Mouse (Mus musculus): Measurements from ENCODE around the gene Rbm20. TPM values are rescaled to one million over a fixed set of nuclear protein-coding genes. Genes with fewer than 3 reads are reported as not detected.

The Rbm20 gene
- total and polyA plus RNA-seq, 3 experiments, result 143 to 231 (median 194) TPM

DNA sequence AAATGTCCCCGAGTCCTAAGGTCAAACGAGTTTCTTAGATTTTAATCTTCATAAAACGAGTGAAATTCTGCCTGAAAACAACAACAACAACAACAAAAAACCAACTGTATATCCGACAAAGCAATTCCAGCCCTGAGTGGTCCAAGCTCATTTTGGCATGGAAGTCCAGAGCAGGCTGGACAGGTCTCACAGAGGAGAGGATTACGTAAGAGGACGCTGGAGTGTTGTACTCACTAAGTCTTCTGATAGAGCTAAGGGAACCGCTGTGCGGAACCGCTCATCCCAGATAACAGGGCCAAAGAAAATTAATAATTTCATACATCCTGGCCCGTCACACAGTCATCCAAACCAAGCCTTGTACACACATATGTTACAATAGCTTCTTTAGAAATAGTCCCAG lies 120.7 kb downstream of the Rbm20 start:
- H3K4me3 ChIP-seq, result no peak overlapping the region; the same call in 1 of the 2 replicates
- H3K27me3 ChIP-seq (ENCODE audit: control insufficient read depth, insufficient read depth, low read length), result no peaks in the 10 kb centered on the region
- H3K9ac ChIP-seq (ENCODE audit: low read depth, low read length), result no peak overlapping the region; the same call in 1 of the 2 replicates
- H3K36me3 ChIP-seq (ENCODE audit: control insufficient read depth, insufficient read depth, low read length), result peaks cover 15% of the 10 kb centered on the region
- TF ChIP-seq POLR2A (IDR thresholded peaks at IDR 0.05; ENCODE audit: insufficient read depth, low read depth, low read length), result no peak
- no peak for TF ChIP-seq CTCF (IDR thresholded peaks at IDR 0.05)
- TF ChIP-seq EP300 (IDR thresholded peaks at IDR 0.05; ENCODE audit: insufficient read depth, low read depth, low read length), result no peak
- intact Hi-C loops (cut with DNase I), result no loop called here
- 0 out of 2 replicates have a peak, but pooled peaks cover 1% of the 10 kb centered on the region for H3K79me2 ChIP-seq (replicated peaks; ENCODE audit: control insufficient read depth, insufficient read depth, low read length)
- peak overlapping the region; percentile 59 for H3K27ac ChIP-seq
- no peak for DNase-seq
- 58% methylated on average over 10 of the region's 10 CpGs for WGBS
- H3K4me1 ChIP-seq (ENCODE audit: control insufficient read depth, insufficient read depth, low read length), result peaks cover 14% of the 10 kb centered on the region

DNA sequence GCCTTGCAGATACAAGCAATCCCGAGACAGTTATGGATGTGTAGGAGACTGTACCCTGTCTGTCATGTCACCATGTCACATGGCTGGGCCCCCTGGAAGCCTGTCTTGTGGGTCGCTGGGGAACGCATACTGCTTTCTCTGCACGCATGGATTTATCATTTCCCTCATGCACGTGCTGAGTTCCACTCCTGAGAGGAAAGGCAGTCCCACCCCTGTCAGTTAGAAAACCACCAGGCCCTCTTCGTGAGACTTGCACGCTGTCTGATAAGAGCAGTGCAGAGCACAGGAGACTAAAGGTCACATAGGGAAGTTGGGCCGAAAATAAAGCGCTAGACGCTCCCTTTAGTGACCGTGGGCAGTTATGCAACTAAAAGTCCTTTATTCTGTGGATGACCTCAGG lies 122.8 kb downstream of the Rbm20 start:
- no peak for TF ChIP-seq POLR2A (IDR thresholded peaks at IDR 0.05; ENCODE audit: insufficient read depth, low read depth, low read length)
- TF ChIP-seq EP300 (IDR thresholded peaks at IDR 0.05; ENCODE audit: insufficient read depth, low read depth, low read length), result peak; percentile 74; the same call in 1 of the 2 replicates
- TF ChIP-seq CTCF (IDR thresholded peaks at IDR 0.05), result no peak
- Histone ChIP-seq H3K9ac (ENCODE audit: low read depth, low read length) (no peak overlapping the region; the same call in 1 of the 2 replicates), H3K27me3 (ENCODE audit: control insufficient read depth, insufficient read depth, low read length) (no peaks in the 10 kb centered on the region; the same call in 1 of the 2 replicates), H3K4me1 (ENCODE audit: control insufficient read depth, insufficient read depth, low read length) (peaks cover 15% of the 10 kb centered on the region), H3K4me3 (no peak overlapping the region), H3K27ac (peak overlapping the region; percentile 83), H3K36me3 (ENCODE audit: control insufficient read depth, insufficient read depth, low read length) (peaks cover 15% of the 10 kb centered on the region), H3K79me2 (replicated peaks; ENCODE audit: control insufficient read depth, insufficient read depth, low read length) (0 out of 2 replicates have a peak, but pooled peaks cover 1% of the 10 kb centered on the region)
- DNase-seq, result peak; percentile 35 to 48
- intact Hi-C loops (cut with DNase I), result no loop called here
- 21% methylated on average over 11 of the region's 11 CpGs for WGBS

DNA sequence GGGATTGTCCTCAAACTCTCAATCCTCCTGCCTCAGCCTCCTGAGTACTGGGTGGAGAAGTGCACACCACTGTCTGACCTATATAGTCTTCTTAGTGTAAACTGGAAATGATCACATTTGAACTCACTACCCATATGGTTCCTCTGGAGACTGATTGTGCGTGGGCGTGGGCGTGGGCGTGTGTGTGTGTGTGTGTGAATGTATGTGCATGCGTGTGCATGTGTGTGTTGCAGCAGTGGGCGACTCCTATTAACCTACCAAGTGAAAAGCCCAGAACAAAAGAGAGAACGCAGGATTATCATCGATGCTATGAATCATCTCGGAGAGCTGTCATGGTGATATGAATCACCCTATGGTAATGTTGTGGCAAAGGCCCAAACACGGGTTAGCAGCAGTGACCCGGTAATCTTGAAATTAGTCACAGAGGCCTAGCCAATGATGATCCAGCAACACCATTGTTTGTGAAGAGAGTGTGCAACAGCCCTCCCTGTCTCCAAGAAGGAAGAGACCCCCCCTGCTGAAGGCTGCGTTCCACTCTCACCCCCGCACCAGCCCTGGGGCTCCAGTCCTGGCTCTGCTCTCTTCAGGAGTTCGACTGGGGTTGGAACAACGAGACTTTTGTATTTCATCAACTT lies 123.4 kb downstream of the Rbm20 start:
- Histone ChIP-seq H3K27ac (peak overlapping the region; percentile 83), H3K79me2 (replicated peaks; ENCODE audit: control insufficient read depth, insufficient read depth, low read length) (0 out of 2 replicates have a peak, but pooled peaks cover 1% of the 10 kb centered on the region), H3K9ac (ENCODE audit: low read depth, low read length) (peak overlapping the region; percentile 32), H3K36me3 (ENCODE audit: control insufficient read depth, insufficient read depth, low read length) (peaks cover 15% of the 10 kb centered on the region), H3K27me3 (ENCODE audit: control insufficient read depth, insufficient read depth, low read length) (no peaks in the 10 kb centered on the region; the same call in 1 of the 2 replicates), H3K4me3 (no peak overlapping the region), H3K4me1 (ENCODE audit: control insufficient read depth, insufficient read depth, low read length) (peaks cover 14% of the 10 kb centered on the region)
- peak in 1 of 2 experiments; percentile 24 for DNase-seq
- 49% methylated on average over 15 of the region's 15 CpGs for WGBS
- intact Hi-C loops (cut with DNase I), result no loop called here
- TF ChIP-seq POLR2A (IDR thresholded peaks at IDR 0.05; ENCODE audit: insufficient read depth, low read depth, low read length) (no peak), CTCF (IDR thresholded peaks at IDR 0.05) (no peak), EP300 (IDR thresholded peaks at IDR 0.05; ENCODE audit: insufficient read depth, low read depth, low read length) (no peak)

GRCm38 (mm10) chr19:53801380-53801779 lies 124.3 kb downstream of the Rbm20 start:
- Histone ChIP-seq H3K4me1 (ENCODE audit: control insufficient read depth, insufficient read depth, low read length) (peaks cover 19% of the 10 kb centered on the region), H3K36me3 (ENCODE audit: control insufficient read depth, insufficient read depth, low read length) (peaks cover 19% of the 10 kb centered on the region), H3K9ac (ENCODE audit: low read depth, low read length) (no peak overlapping the region), H3K27ac (peak overlapping the region; percentile 83), H3K79me2 (replicated peaks; ENCODE audit: control insufficient read depth, insufficient read depth, low read length) (0 out of 2 replicates have a peak, but pooled peaks cover 1% of the 10 kb centered on the region), H3K4me3 (no peak overlapping the region), H3K27me3 (ENCODE audit: control insufficient read depth, insufficient read depth, low read length) (no peaks in the 10 kb centered on the region; the same call in 1 of the 2 replicates)
- TF ChIP-seq POLR2A (IDR thresholded peaks at IDR 0.05; ENCODE audit: insufficient read depth, low read depth, low read length) (no peak), CTCF (IDR thresholded peaks at IDR 0.05) (no peak), EP300 (IDR thresholded peaks at IDR 0.05; ENCODE audit: insufficient read depth, low read depth, low read length) (no peak)
- DNase-seq, result no peak
- intact Hi-C loops (cut with DNase I), result no loop called here
- WGBS, result 67% methylated on average over 5 of the region's 5 CpGs

DNA sequence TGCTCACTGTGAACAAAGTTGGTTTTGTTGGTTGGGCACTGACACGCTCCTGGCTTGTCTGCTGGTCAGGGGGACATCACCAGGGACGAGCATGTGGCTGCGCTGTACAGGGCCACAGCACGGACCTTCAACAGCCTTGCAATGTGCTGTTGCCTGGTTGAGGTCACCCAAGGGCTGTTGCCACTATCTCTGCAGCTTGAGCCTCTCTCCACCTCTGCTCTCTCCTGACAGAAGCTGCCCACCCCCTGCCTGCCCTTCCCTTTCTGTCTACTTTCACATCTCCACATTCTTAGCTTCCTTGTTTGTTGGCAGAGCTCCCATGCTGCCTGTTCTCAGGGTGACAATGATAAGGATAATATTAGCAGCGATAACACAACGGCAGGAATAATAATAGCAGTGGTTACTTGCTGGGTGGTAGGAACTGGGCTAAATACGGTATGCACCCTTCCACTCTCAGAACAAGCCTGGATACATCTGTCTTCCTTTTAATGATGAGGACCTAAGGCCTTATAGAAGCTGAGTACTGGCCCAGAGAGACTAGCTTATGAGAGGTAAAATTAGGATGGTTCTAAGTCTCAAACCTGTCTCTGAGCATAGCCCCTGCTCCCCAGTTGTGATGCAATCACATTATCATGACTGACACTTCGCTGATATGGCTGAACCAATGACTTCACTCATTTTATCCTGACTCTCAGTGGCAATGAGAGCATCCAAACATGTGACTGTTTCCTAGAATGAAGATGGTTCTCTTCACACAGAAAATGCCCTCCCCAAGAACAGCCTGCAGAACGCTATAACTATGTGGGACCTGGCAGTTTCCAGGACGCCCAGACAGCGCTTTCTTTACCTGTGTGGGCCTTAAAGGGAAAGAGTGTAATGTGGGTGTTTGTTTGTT lies 124.9 kb downstream of the Rbm20 start:
- intact Hi-C loops (cut with DNase I), result no loop called here
- peak; percentile 43 to 75 for DNase-seq

More for the DNA sequence above, 124.9 kb downstream of the Rbm20 start:
- 35% methylated on average over 11 of the region's 11 CpGs for WGBS
- H3K36me3 ChIP-seq (ENCODE audit: control insufficient read depth, insufficient read depth, low read length), result peaks cover 19% of the 10 kb centered on the region
- no peaks in the 10 kb centered on the region; the same call in 1 of the 2 replicates for H3K27me3 ChIP-seq (ENCODE audit: control insufficient read depth, insufficient read depth, low read length)
- H3K9ac ChIP-seq (ENCODE audit: low read depth, low read length), result 0 out of 2 replicates have a peak overlapping the region, but pooled peaks have one; percentile 13
- H3K4me1 ChIP-seq (ENCODE audit: control insufficient read depth, insufficient read depth, low read length), result peaks cover 20% of the 10 kb centered on the region
- 0 out of 2 replicates have a peak, but pooled peaks cover 1% of the 10 kb centered on the region for H3K79me2 ChIP-seq (replicated peaks; ENCODE audit: control insufficient read depth, insufficient read depth, low read length)
- no peak overlapping the region for H3K4me3 ChIP-seq
- H3K27ac ChIP-seq, result peak overlapping the region; percentile 83
- TF ChIP-seq CTCF (IDR thresholded peaks at IDR 0.05) (no peak), POLR2A (IDR thresholded peaks at IDR 0.05; ENCODE audit: insufficient read depth, low read depth, low read length) (peak; percentile 49; the same call in 1 of the 2 replicates), EP300 (IDR thresholded peaks at IDR 0.05; ENCODE audit: insufficient read depth, low read depth, low read length) (peak; percentile 98)

Measured in heart, adult 2 months (tissue).